Mouse (Mus musculus): ENCODE results near the gene Cacna1d.

DNA sequence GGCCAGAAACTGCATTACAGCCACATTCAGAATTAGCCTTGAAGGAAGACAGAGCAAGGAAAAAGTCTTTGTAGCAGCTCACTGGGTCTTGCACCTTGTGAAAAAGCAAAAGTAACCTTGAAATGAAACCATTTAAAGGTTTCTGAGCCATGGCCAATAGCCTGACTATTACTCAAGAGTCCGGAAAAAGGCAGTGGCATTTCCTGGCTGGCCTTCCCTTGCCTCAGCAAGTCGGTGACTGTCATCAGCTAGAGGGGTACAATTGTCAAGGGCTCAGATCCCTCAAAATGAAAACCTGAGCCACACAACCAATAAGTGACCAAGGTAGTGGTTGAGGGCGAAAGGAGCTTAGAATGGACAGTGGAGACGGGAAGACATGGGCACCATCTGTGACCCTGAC, 66.6 kb downstream of the Cacna1d start:
- TF ChIP-seq CTCF (IDR thresholded peaks at IDR 0.05; ENCODE audit: extremely low read depth, insufficient read depth, insufficient read length, insufficient replicate concordance) (no peak), POLR2A (IDR thresholded peaks at IDR 0.05; ENCODE audit: low read depth, low read length) (no peak)
